Mouse (Mus musculus) kidney, embryonic 15.5 days (tissue): Measurements from ENCODE around the gene Pcsk2. TPM values are rescaled to one million over a fixed set of nuclear protein-coding genes. Genes with fewer than 3 reads are reported as not detected.

Experiments used
- ATAC-seq: fragments of 200-750 bp; cut with Nextera tagmentation; replicated peaks from 2 replicates; pipeline ENCODE4 v1.8.0; 2017; ENCODE audit warnings: moderate TSS enrichment; ENCODE audit not compliant: low FRiP score
- H3K27ac ChIP-seq: fragments of 300-500 bp; sonication (generic); 2 replicates; pipeline ENCODE4 v1.5.1; 2015; ENCODE audit warnings: mild to moderate bottlenecking, inconsistent platforms
- H3K27me3 ChIP-seq: fragments of 300-500 bp; sonication (generic); 2 replicates; pipeline ENCODE4 v1.6.1; 2015; ENCODE audit warnings: inconsistent platforms
- H3K36me3 ChIP-seq: fragments of 300-500 bp; sonication (generic); 2 replicates; pipeline ENCODE4 v1.6.1; 2015; ENCODE audit warnings: inconsistent platforms
- H3K4me1 ChIP-seq: fragments of 300-500 bp; sonication (generic); 2 replicates; pipeline ENCODE4 v1.6.1; 2015; ENCODE audit warnings: inconsistent platforms
- H3K4me2 ChIP-seq: fragments of 300-500 bp; sonication (generic); 2 replicates; pipeline ENCODE4 v1.6.1; 2015; ENCODE audit warnings: moderate library complexity, mild to moderate bottlenecking, inconsistent platforms
- H3K4me3 ChIP-seq: fragments of 300-500 bp; sonication (generic); replicated peaks from 2 replicates; pipeline ENCODE4 v1.5.1; 2015; ENCODE audit warnings: mild to moderate bottlenecking, inconsistent platforms
- H3K9ac ChIP-seq: fragments of 300-500 bp; sonication (generic); 2 replicates; pipeline ENCODE4 v1.6.1; 2015; ENCODE audit warnings: mild to moderate bottlenecking, inconsistent platforms
- H3K9me3 ChIP-seq: fragments of 300-500 bp; sonication (generic); replicated peaks from 2 replicates; pipeline ENCODE4 v1.6.1; 2016; ENCODE audit warnings: inconsistent platforms
- whole genome bisulfite sequencing: fragments of 180-500 bp; shearing (Covaris S2); methylation state at CpG from one replicate; pipeline ENCODE4 v1.1.7; 2015; ENCODE audit warnings: mixed read lengths; 5-methylcytosine and 5-hydroxymethylcytosine counted together
- polyA plus RNA-seq: library from polyadenylated mRNA; unstranded; fragments of >200 nt; fragmentation: Nextera tagmentation; extraction: Ambion mirVana; gene quantifications from 2 replicates; pipeline ENCODE4 v1.2.1, GENCODE M21; 2015

The Pcsk2 gene
- polyA plus RNA-seq, 1 experiment from 2014 or later, result 1.9 TPM

DNA sequence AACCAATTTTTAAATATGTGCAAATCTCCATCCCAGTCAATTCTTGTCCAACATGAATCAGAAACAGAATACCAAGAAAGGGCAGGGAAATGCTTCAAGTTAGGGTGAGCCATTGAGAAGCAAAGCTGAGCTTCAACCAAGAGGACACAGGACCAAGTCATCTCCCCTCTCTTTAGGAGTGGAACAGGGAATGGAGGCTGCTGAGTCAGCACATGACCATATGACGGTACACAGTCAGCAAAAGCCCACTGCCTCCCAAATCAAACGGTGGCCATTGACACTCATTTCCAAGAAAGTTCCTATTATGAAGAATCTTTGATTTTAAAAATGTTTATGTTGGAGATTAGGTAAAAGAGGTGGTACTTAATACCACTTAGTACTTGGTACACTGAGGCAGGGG lies 44.4 kb downstream of the Pcsk2 start:
- no peaks in the 10 kb centered on the region for H3K27me3 ChIP-seq
- WGBS, result 94% methylated on average over 2 of the region's 2 CpGs
- H3K27ac ChIP-seq, result no peak overlapping the region
- H3K4me2 ChIP-seq, result no peak overlapping the region
- no peak for ATAC-seq
- H3K4me1 ChIP-seq, result no peaks in the 10 kb centered on the region
- H3K9me3 ChIP-seq, result no peaks in the 10 kb centered on the region
- H3K36me3 ChIP-seq, result no peaks in the 10 kb centered on the region
- no peak overlapping the region for H3K9ac ChIP-seq
- H3K4me3 ChIP-seq, result no peak overlapping the region

DNA sequence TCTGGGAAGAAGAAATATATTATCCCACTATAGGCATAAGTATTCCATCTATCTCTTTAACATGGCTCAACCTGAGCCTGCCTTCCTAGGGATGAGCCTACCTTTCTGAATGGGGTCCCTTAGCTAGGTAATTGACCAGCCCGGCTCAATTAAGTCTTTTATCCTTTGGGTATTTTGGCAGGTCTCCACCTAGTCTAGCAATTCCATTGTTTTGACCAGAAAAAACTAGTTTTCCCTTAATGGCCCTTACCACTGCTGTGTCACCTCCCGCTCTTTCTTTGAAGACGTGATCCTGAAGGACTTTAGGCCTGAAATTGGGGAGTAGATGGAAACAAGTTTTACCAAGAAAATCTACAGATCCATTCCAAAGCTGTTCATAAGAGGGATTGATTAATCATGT lies 57.1 kb downstream of the Pcsk2 start:
- ATAC-seq, result no peak
- Histone ChIP-seq H3K27me3 (no peaks in the 10 kb centered on the region), H3K4me2 (no peak overlapping the region), H3K9me3 (no peaks in the 10 kb centered on the region), H3K4me1 (0 out of 2 replicates have a peak, but pooled peaks cover 4% of the 10 kb centered on the region), H3K9ac (no peak overlapping the region), H3K4me3 (no peak overlapping the region), H3K36me3 (no peaks in the 10 kb centered on the region), H3K27ac (no peak overlapping the region)
- 54% methylated on average over 3 of the region's 3 CpGs for WGBS

DNA sequence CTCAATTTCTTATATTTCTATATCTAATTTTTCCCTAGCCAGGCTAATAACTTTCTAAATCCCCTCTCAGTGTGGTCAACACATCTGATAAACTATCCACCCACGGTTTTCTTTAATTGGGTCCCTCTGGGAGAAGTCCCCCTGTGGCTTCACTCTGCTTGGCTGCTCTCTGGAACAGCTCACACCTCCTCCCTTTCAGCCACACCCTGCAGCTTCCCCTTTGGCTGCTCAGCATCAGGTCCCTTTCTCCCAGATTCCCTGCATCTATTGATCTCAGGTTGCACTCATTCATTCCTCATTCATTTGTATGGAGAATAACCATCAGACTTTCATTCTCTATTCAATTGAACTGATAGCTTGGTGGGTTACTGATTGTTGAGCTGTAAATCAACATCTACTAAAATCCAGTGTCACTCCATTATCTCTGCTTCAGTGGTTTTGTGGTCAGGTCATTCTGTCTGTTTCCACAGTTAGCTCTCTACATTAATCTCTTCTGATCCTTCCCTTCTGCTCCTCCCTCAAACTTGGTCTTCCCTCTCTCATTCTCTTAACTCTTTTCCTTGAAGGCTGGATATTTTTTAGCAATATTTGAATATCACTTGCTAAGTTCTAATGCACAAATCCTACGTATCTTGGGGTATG lies 58.0 kb downstream of the Pcsk2 start:
- Histone ChIP-seq H3K27me3 (no peaks in the 10 kb centered on the region), H3K36me3 (no peaks in the 10 kb centered on the region), H3K9me3 (no peaks in the 10 kb centered on the region), H3K4me2 (no peak overlapping the region), H3K27ac (no peak overlapping the region), H3K4me1 (0 out of 2 replicates have a peak, but pooled peaks cover 4% of the 10 kb centered on the region), H3K9ac (no peak overlapping the region), H3K4me3 (no peak overlapping the region)
- 39% methylated on average over 2 of the region's 2 CpGs for WGBS
- peak; percentile 92 for ATAC-seq

DNA sequence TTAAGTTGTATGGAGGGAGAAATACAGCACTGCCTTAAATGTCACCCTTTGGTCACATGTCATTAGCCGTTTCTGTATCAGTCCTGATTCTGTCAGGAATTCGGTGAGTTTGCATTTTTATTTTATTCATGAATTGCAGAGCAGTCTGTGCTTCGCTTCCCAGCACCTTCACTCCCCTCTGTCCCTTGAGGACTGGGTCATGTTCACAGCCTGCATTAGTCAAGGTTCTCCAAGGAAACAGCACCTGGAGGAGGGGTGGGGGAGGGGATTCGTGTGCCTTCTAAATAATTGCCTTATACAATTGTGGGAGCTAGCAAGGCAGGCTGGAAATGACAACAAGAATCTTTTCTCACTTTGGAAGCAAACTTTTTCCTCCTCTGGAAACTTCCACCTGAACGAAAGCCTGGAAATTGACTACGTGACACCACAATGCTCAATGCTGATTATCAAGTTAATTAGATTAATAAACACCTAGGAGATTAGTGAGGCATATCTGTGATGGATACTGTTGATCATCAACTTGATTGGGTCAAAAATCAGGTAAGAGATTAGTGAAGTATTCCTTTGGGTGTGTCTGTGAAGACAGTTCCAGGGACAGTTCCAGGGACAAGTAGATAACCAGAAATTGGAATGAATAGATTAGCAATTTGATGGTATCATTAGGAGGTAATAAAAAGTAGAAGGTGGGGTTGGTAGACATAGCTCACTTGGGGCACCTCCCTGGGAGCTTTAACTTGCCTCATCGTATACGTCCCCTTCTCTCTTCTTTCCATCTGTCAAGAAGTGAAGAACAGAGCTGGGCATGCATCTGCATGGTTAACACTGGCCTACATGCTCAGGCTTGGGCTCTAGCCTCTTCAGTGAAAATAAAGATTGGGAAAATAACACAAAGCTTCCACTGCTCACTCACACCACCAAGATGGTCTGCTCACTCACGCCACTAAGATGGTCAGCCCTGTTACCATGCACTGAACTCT lies 64.7 kb downstream of the Pcsk2 start:
- ATAC-seq, result peak; percentile 89
- 55% methylated on average over 9 of the region's 9 CpGs for WGBS
- Histone ChIP-seq H3K36me3 (no peaks in the 10 kb centered on the region), H3K27ac (peak overlapping the region; percentile 13; the same call in 1 of the 2 replicates), H3K9ac (no peak overlapping the region), H3K4me2 (no peak overlapping the region), H3K9me3 (no peaks in the 10 kb centered on the region), H3K4me3 (no peak overlapping the region), H3K27me3 (no peaks in the 10 kb centered on the region), H3K4me1 (no peaks in the 10 kb centered on the region)

DNA sequence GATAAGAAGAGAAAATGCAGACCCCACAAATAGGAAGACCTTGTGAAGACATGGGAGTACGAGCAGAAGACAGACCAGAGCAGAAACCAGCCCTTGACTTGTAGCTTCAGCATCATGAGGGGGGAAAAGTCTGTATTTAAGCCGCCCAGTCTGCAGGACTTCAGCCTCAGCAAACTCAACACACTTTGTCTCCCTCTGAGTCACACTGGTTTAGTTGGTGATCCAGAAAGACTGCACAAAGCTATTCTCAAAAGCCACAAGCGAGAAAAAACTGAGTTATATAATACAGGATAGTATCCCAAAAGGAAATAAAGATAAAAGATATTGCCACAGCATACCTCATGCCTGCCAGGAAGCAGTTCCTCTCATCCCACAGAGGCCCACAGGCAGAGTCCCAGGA lies 67.5 kb downstream of the Pcsk2 start:
- H3K4me1 ChIP-seq, result no peaks in the 10 kb centered on the region
- H3K4me3 ChIP-seq, result no peak overlapping the region
- no peak overlapping the region for H3K27ac ChIP-seq
- 77% methylated on average over 3 of the region's 3 CpGs for WGBS
- H3K27me3 ChIP-seq, result no peaks in the 10 kb centered on the region
- no peaks in the 10 kb centered on the region for H3K36me3 ChIP-seq
- no peak overlapping the region for H3K9ac ChIP-seq
- no peak for ATAC-seq
- H3K9me3 ChIP-seq, result no peaks in the 10 kb centered on the region
- no peak overlapping the region for H3K4me2 ChIP-seq

DNA sequence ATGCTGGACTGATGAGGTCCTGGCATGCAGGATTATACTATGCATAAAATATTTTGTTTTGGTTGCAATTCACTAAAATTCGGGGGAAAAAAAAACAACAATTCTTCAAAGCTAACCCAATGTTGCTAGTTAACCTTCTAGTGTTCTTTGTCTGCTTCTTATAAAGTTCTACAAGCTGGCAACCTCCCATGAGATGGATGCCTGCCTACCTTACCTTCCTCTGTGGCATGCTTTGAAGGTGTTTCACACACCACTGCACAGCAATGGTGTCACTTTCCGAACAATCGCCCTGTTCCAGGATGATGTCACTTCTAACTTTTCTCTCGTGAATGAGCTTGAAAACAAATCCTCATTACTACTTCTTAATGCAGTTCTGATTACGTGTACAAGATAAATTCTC lies 68.8 kb downstream of the Pcsk2 start:
- no peaks in the 10 kb centered on the region for H3K9me3 ChIP-seq
- ATAC-seq, result no peak
- 47% methylated on average over 5 of the region's 5 CpGs for WGBS
- no peaks in the 10 kb centered on the region for H3K4me1 ChIP-seq
- no peak overlapping the region for H3K9ac ChIP-seq
- no peak overlapping the region for H3K27ac ChIP-seq
- H3K4me3 ChIP-seq, result no peak overlapping the region
- no peaks in the 10 kb centered on the region for H3K36me3 ChIP-seq
- no peaks in the 10 kb centered on the region for H3K27me3 ChIP-seq
- H3K4me2 ChIP-seq, result no peak overlapping the region

DNA sequence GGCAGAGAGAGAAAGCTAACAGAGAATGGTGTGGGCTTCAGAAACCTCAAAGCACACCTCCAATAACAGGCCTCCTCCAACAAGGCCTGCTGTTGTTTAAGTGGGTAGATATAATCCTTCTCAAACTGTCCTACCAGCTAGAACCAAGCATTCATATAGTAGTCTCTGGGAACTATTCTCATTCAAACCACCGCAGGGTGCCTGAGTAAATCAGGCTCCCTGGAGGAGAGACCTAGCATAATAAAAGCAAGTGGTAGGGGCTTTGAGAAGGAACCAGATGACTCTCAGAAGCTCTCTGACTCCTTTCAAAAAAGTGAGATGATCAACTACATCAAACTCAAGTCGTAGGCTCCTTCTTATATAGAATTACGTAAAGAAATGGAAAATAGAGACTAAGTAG lies 75.0 kb downstream of the Pcsk2 start:
- H3K9me3 ChIP-seq, result no peaks in the 10 kb centered on the region
- H3K4me3 ChIP-seq, result no peak overlapping the region
- no peak overlapping the region for H3K9ac ChIP-seq
- ATAC-seq, result no peak
- H3K27me3 ChIP-seq, result no peaks in the 10 kb centered on the region
- no peaks in the 10 kb centered on the region for H3K36me3 ChIP-seq
- H3K4me2 ChIP-seq, result no peak overlapping the region
- H3K4me1 ChIP-seq, result no peaks in the 10 kb centered on the region
- WGBS, result 48% methylated on average over 3 of the region's 3 CpGs
- H3K27ac ChIP-seq, result no peak overlapping the region

DNA sequence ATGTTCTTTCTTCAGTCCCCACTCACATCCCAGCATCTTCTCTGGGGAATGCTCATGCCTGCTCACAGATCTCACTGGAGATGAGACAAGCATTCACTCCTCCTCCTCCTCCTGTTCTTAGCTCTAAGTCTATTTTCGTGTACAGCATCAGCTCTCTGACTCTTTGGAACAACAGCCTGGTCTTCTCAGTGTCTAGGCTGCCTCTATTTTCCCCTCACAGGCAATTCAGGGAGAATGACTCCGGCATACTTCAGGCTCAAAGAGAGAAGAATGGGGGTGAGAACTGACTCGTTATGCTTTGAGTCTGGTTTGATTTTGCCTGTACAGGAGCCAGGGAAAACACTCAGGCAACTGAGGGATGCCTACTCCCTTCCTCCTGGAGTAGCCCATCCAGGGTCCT lies 78.0 kb downstream of the Pcsk2 start:
- Histone ChIP-seq H3K4me1 (no peaks in the 10 kb centered on the region), H3K9me3 (no peaks in the 10 kb centered on the region), H3K4me3 (no peak overlapping the region), H3K9ac (no peak overlapping the region), H3K36me3 (no peaks in the 10 kb centered on the region), H3K4me2 (no peak overlapping the region), H3K27ac (no peak overlapping the region), H3K27me3 (no peaks in the 10 kb centered on the region)
- no peak for ATAC-seq
- 59% methylated on average over 3 of the region's 3 CpGs for WGBS

DNA sequence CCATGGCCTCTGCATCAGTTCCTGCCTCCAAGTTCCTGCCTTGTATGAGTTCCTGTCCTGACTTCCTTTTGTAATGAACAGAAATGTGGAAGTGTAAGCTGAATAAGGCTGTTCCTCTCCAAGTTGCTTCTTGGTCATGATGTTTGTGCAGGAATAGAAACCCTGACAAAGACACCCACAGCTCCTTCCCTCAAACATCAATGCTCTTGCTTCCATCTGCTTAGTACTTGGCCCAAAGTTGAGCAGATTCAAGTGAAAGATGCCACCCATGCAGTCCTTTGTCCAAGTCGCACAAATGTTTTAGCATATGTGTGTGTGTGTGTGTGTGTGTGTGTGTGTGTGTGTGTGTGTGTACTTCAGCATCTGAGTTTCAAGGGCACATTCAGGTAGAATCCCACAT lies 97.3 kb downstream of the Pcsk2 start:
- Histone ChIP-seq H3K4me3 (no peak overlapping the region), H3K27me3 (no peaks in the 10 kb centered on the region), H3K36me3 (no peaks in the 10 kb centered on the region), H3K9ac (no peak overlapping the region), H3K9me3 (no peaks in the 10 kb centered on the region), H3K27ac (no peak overlapping the region), H3K4me2 (no peak overlapping the region), H3K4me1 (no peaks in the 10 kb centered on the region)
- WGBS, result 92% methylated on average over 1 of the region's 1 CpGs
- ATAC-seq, result no peak

DNA sequence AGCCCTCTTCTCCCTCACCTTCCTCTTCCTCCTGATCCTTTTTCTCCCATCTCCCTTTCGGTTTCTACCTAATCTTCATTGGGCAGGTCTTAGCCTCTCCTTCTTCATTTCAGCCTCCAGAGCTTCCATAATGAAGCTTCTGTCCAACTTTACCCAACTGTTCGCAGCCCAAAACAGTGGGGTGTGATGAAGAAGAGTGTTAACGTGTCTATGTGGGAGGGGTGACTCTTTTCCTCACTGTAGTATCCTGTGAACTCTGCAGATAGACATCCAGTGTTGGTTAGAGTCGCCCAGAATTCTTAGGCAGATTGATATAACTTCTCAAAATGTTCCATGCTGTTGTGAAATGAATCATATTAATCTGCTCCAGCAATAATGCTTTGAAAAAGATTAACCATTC lies 98.4 kb downstream of the Pcsk2 start:
- H3K9ac ChIP-seq, result no peak overlapping the region
- no peak overlapping the region for H3K4me2 ChIP-seq
- H3K36me3 ChIP-seq, result no peaks in the 10 kb centered on the region
- no peak overlapping the region for H3K4me3 ChIP-seq
- no peaks in the 10 kb centered on the region for H3K9me3 ChIP-seq
- 79% methylated on average over 4 of the region's 4 CpGs for WGBS
- no peak overlapping the region for H3K27ac ChIP-seq
- no peaks in the 10 kb centered on the region for H3K27me3 ChIP-seq
- H3K4me1 ChIP-seq, result no peaks in the 10 kb centered on the region
- ATAC-seq, result no peak

DNA sequence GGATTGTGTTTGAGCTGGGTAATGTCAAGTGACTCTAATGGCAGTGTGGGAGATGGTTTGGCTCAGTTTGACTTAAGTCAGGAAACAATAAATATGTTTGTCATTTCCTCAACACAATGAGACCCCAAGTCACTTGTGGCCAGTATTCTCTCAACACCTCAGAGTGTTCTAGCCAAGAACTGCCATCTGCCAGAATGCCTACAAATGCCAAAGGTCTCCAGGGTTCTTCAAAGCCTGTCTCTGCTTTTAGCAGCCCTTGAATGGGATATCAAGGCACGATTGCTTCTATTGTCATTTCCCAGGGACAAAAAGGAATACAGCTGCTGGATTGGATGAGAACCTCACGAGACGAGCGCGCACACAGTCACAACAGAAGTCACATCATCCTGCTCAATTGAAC lies 100.0 kb downstream of the Pcsk2 start:
- H3K4me3 ChIP-seq, result no peak overlapping the region
- H3K9ac ChIP-seq, result no peak overlapping the region
- no peak for ATAC-seq
- H3K9me3 ChIP-seq, result no peaks in the 10 kb centered on the region
- H3K36me3 ChIP-seq, result no peaks in the 10 kb centered on the region
- H3K27me3 ChIP-seq, result no peaks in the 10 kb centered on the region
- no peak overlapping the region for H3K4me2 ChIP-seq
- no peaks in the 10 kb centered on the region for H3K4me1 ChIP-seq
- 87% methylated on average over 5 of the region's 5 CpGs for WGBS
- no peak overlapping the region for H3K27ac ChIP-seq

DNA sequence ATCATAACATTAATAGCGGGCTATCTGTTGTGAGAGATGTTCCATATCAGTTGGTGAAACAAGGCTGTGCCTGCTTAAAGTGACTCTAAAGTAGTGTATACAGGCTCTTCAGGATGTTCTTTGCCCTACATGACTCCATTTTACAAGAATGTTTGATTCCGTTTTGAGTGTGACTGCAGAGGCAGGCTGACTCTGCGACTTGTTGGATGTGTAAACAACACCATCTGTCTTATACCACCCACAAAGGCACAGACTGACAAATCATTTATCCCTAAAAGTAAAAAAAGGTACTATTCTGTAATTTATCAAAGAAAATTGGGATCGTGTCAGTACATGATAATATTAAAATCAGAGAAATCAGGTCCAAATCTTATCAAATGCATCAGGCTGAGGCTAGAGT lies 108.7 kb downstream of the Pcsk2 start:
- Histone ChIP-seq H3K4me3 (no peak overlapping the region), H3K27ac (no peak overlapping the region), H3K36me3 (no peaks in the 10 kb centered on the region), H3K9ac (no peak overlapping the region), H3K4me2 (no peak overlapping the region), H3K9me3 (no peaks in the 10 kb centered on the region), H3K27me3 (no peaks in the 10 kb centered on the region), H3K4me1 (no peaks in the 10 kb centered on the region)
- ATAC-seq, result no peak
- WGBS, result 80% methylated on average over 4 of the region's 4 CpGs
